In genomic region chr2:130529925-130530324, GRCm38 (mm10) we compare ENCODE assay signal across 50 mouse cellular contexts. TPM values are rescaled to one million over a fixed set of nuclear protein-coding genes. Genes with fewer than 3 reads are reported as not detected.
"Had no signal": no experiment of that assay in that cellular context is flagged by ENCODE, and none has a peak within 500 bp of the region (broad histone marks: within the 10 kb centered on the region; RNA-seq: fewer than 3 reads in every experiment).

No protein-coding gene starts in this region.

- H3K4me3 ChIP-seq: heart, embryonic 12.5 days; heart, embryonic 13.5 days; heart, embryonic 15.5 days; hindbrain, embryonic 10.5 days; hindbrain, embryonic 12.5 days; hindbrain, embryonic 13.5 days; hindbrain, embryonic 15.5 days; intestine, embryonic 15.5 days; kidney, embryonic 15.5 days; layer of hippocampus, adult 2 months; left cerebral cortex, adult 2 months had no signal

- H3K27me3 ChIP-seq: heart, embryonic 12.5 days; heart, embryonic 13.5 days; heart, embryonic 15.5 days; hindbrain, embryonic 12.5 days; hindbrain, embryonic 13.5 days; hindbrain, embryonic 15.5 days; intestine, embryonic 15.5 days; kidney, embryonic 15.5 days had no signal

- H3K9ac ChIP-seq: heart, embryonic 12.5 days; heart, embryonic 13.5 days; heart, embryonic 15.5 days; hindbrain, embryonic 12.5 days; hindbrain, embryonic 13.5 days; hindbrain, embryonic 14.5 days; hindbrain, embryonic 15.5 days; intestine, embryonic 15.5 days; kidney, embryonic 15.5 days had no signal

- DNase-seq: heart, postnatal 10 days; heart, postnatal 14 days; heart, postnatal 36 days; heart, postnatal 4 days; kidney, adult 11 months; kidney, adult 18-20 months; kidney, adult 2 months; kidney, adult 8-10 months; kidney, adult 9 months; kidney, postnatal 10 days; kidney, postnatal 14 days; kidney, postnatal 25 days; kidney, postnatal 36 days; kidney, postnatal 4 days; layer of hippocampus, adult 9-11 months; layer of hippocampus, postnatal 36 days had no signal

- H3K27ac ChIP-seq: heart, embryonic 13.5 days; heart, embryonic 15.5 days; hindbrain, embryonic 10.5 days; hindbrain, embryonic 12.5 days; hindbrain, embryonic 13.5 days; hindbrain, embryonic 14.5 days; hindbrain, embryonic 15.5 days; hindbrain, postnatal 0 days; intestine, embryonic 15.5 days; kidney, embryonic 15.5 days; kidney, postnatal 0 days; layer of hippocampus, adult 2 months; left cerebral cortex, adult 2 months had no signal

- H3K9me3 ChIP-seq: heart, embryonic 12.5 days; heart, embryonic 13.5 days; heart, embryonic 15.5 days; hindbrain, embryonic 10.5 days; hindbrain, embryonic 12.5 days; hindbrain, embryonic 13.5 days; hindbrain, embryonic 15.5 days; intestine, embryonic 15.5 days; kidney, embryonic 15.5 days had no signal

- H3K4me1 ChIP-seq: hindbrain, embryonic 10.5 days; hindbrain, embryonic 12.5 days; hindbrain, embryonic 13.5 days; hindbrain, embryonic 15.5 days; intestine, embryonic 15.5 days; kidney, embryonic 15.5 days had no signal

- H3K4me2 ChIP-seq: heart, embryonic 11.5 days; heart, embryonic 12.5 days; heart, embryonic 13.5 days; heart, embryonic 15.5 days; hindbrain, embryonic 12.5 days; hindbrain, embryonic 13.5 days; hindbrain, embryonic 14.5 days; hindbrain, embryonic 15.5 days; intestine, embryonic 15.5 days; kidney, embryonic 15.5 days had no signal

RNA-seq across cellular contexts. Expression of gene Oxt, which starts 46.0 kb away (rescaled TPM):
- total RNA-seq: heart, postnatal 14 days; heart, postnatal 25 days; heart, postnatal 36 days; heart, postnatal 4 days; hematopoietic stem cell, adult 5-6 weeks; layer of hippocampus, adult 18-20 months; layer of hippocampus, adult 2 months; layer of hippocampus, postnatal 10 days; layer of hippocampus, postnatal 14 days; layer of hippocampus, postnatal 25 days; layer of hippocampus, postnatal 36 days; left cerebral cortex, adult 18-20 months had no signal
- polyA plus RNA-seq: heart, embryonic 11.5 days; heart, embryonic 12.5 days; heart, embryonic 13.5 days; heart, embryonic 14.5 days; heart, embryonic 15.5 days; heart, embryonic 16.5 days; heart, postnatal 0 days; hindbrain, embryonic 10.5 days; hindbrain, embryonic 11.5 days; hindbrain, embryonic 12.5 days; hindbrain, embryonic 13.5 days; hindbrain, embryonic 14.5 days; hindbrain, embryonic 15.5 days; hindbrain, postnatal 0 days; inflammation-experienced regulatory T-cells, adult 6 months; intestine, embryonic 14.5 days; intestine, embryonic 15.5 days; intestine, embryonic 16.5 days; intestine, postnatal 0 days; kidney, adult 2 months; kidney, embryonic 14.5 days; kidney, embryonic 15.5 days; large intestine, adult 2 months had no signal

RNA-seq across cellular contexts. Expression of gene Avp, which starts 52.4 kb away (rescaled TPM):
- total RNA-seq: hematopoietic stem cell, adult 5-6 weeks; layer of hippocampus, postnatal 10 days had no signal
- polyA plus RNA-seq: heart, embryonic 13.5 days; heart, embryonic 14.5 days; heart, embryonic 15.5 days; heart, embryonic 16.5 days; hindbrain, embryonic 10.5 days; hindbrain, embryonic 11.5 days; hindbrain, embryonic 12.5 days; hindbrain, embryonic 13.5 days; hindbrain, embryonic 14.5 days; hindbrain, embryonic 15.5 days; hindbrain, embryonic 16.5 days; inflammation-experienced regulatory T-cells, adult 6 months; intestine, embryonic 14.5 days; intestine, embryonic 15.5 days; intestine, embryonic 16.5 days; intestine, postnatal 0 days; kidney, adult 2 months; kidney, embryonic 14.5 days; kidney, embryonic 15.5 days; kidney, embryonic 16.5 days; kidney, postnatal 0 days; large intestine, adult 2 months had no signal
